ENCODE assay signal across 7 mouse cellular contexts in the genomic region with DNA sequence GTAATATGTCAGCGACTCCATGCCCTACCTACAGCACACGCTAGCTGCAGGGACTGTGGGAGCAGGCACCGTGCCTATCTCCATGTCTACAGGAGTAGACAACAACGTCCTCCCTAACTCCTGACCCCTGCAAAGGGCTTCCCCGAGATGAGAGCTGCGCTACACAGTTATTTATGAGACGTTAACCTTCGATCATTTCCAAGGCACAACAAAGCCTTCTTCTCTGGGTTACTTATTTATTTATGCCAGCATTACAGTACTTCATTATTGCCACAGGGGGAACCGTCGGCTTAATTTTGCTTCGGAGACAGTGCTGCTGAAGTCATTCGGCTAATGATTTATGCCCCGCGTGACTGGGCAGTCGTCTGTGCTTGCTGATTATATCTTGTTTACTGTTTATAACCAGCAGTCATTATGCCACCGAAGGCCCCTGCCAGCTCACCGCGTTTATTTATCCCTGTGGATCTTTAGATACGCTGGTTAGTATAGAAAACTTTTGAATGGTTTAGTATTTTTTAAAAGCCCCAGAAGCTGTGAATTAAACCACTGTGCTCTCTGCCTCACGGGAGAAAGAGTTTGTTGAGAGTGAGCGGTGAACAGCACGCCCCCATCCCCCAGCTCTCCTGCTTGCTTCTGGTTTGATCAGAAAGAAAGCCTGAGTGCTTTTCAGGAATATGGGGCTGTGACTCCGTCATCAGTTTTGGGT.
DNase-seq lines count a peak whose midpoint lies in the region; ATAC-seq and TF ChIP-seq lines count a peak whose summit lies in the region.

No protein-coding gene starts in this region.

- TF ChIP-seq CTCF in cerebellum, adult 2 months (IDR thresholded peaks at IDR 0.05; ENCODE audit: borderline replicate concordance, insufficient read depth, low read depth, low read length), result peak; percentile 48; the same call in 1 of the 2 replicates

- DNase-seq in cerebellum, adult 2 months, result peak; percentile 20 to 29
- peak; percentile 48 to 49 for DNase-seq in heart, postnatal 36 days
- DNase-seq in layer of hippocampus, adult 18-20 months (ENCODE audit: low spot score in 2 of 2), result peak; percentile 31 to 73
- peak; percentile 21 for DNase-seq in ovary, adult 18-20 months (ENCODE audit: low spot score)

- intact Hi-C loops in heart, postnatal 36 days (cut with DNase I), result loop anchor here (2.0 kb wide), 1 partner anchor 530 kb away; no protein-coding TSS in a partner anchor

- WGBS in cerebellum, adult 2 months, result 3% methylated on average over 23 of the region's 23 CpGs
- 16% methylated on average over 23 of the region's 23 CpGs for WGBS in forebrain, embryonic 16.5 days
- WGBS in liver, embryonic 16.5 days (ENCODE audit: insufficient replicate concordance), result 23% methylated on average over 23 of the region's 23 CpGs

- H3K27me3 ChIP-seq in cerebellum, adult 2 months (ENCODE audit: control insufficient read depth, insufficient read depth, low read length), result no peaks in the 10 kb centered on the region; the same call in 1 of the 2 replicates
- no peaks in the 10 kb centered on the region for H3K27me3 ChIP-seq in forebrain, embryonic 16.5 days (replicated peaks; ENCODE audit: control insufficient read depth, insufficient read depth, low read length)
- no peaks in the 10 kb centered on the region for H3K27me3 ChIP-seq in liver, embryonic 16.5 days (ENCODE audit: control insufficient read depth, insufficient read depth, low read depth, low read length)

- TF ChIP-seq POLR2A in cerebellum, adult 2 months (IDR thresholded peaks at IDR 0.05; ENCODE audit: borderline replicate concordance, insufficient read depth, low read length), result no peak

- no peaks in the 10 kb centered on the region for H3K36me3 ChIP-seq in forebrain, embryonic 16.5 days (ENCODE audit: control insufficient read depth, insufficient read depth)
- no peaks in the 10 kb centered on the region for H3K36me3 ChIP-seq in liver, embryonic 16.5 days (ENCODE audit: control insufficient read depth, insufficient read depth)

- ATAC-seq in forebrain, embryonic 16.5 days, result peak; percentile 87
- ATAC-seq in liver, embryonic 16.5 days (ENCODE audit: low read depth), result no peak
- no peak for ATAC-seq in megakaryocyte, adult 5-6 weeks (ENCODE audit: poor library complexity, severe bottlenecking)

- H3K4me1 ChIP-seq in cerebellum, adult 2 months (ENCODE audit: control insufficient read depth, insufficient read depth, low read length), result 0 out of 2 replicates have a peak, but pooled peaks cover 3% of the 10 kb centered on the region
- H3K4me1 ChIP-seq in forebrain, embryonic 16.5 days (replicated peaks; ENCODE audit: control insufficient read depth, insufficient read depth, low read length), result peaks cover 13% of the 10 kb centered on the region
- no peaks in the 10 kb centered on the region for H3K4me1 ChIP-seq in liver, embryonic 16.5 days (ENCODE audit: control insufficient read depth, low read depth, low read length)

- H3K4me2 ChIP-seq in forebrain, embryonic 16.5 days (ENCODE audit: low read length), result peak overlapping the region; percentile 64
- H3K4me2 ChIP-seq in liver, embryonic 16.5 days (ENCODE audit: low read depth, low read length), result peak overlapping the region; percentile 47

- H3K9me3 ChIP-seq in forebrain, embryonic 16.5 days (ENCODE audit: control insufficient read depth, low read length), result no peaks in the 10 kb centered on the region
- H3K9me3 ChIP-seq in liver, embryonic 16.5 days (replicated peaks; ENCODE audit: control insufficient read depth, low read length), result no peaks in the 10 kb centered on the region

- no peak overlapping the region for H3K27ac ChIP-seq in cerebellum, adult 2 months (ENCODE audit: insufficient read depth, low read length)
- H3K27ac ChIP-seq in forebrain, embryonic 16.5 days (ENCODE audit: low read length), result no peak overlapping the region
- H3K27ac ChIP-seq in liver, embryonic 16.5 days (ENCODE audit: low read length), result no peak overlapping the region

- peak overlapping the region; percentile 48 for H3K4me3 ChIP-seq in cerebellum, adult 2 months (replicated peaks; ENCODE audit: insufficient read depth, low read depth, low read length)
- H3K4me3 ChIP-seq in forebrain, embryonic 16.5 days (replicated peaks; ENCODE audit: low read length), result peak overlapping the region; percentile 34
- 0 out of 2 replicates have a peak overlapping the region, but pooled peaks have one; percentile 11 for H3K4me3 ChIP-seq in liver, embryonic 16.5 days (ENCODE audit: low read depth, low read length)

- peak overlapping the region; percentile 44 for H3K9ac ChIP-seq in forebrain, embryonic 16.5 days (replicated peaks; ENCODE audit: low read depth, low read length)
- no peak overlapping the region for H3K9ac ChIP-seq in liver, embryonic 16.5 days (ENCODE audit: low read depth, low read length)
